Mouse (Mus musculus): ENCODE measurements at regions not wholly inside any gene's neighbourhood (a gene's known extent, or its start where the extent isn't known, plus 50 kb on each side); places are given as distances from the start of the nearest gene placed in this dataset.

DNA sequence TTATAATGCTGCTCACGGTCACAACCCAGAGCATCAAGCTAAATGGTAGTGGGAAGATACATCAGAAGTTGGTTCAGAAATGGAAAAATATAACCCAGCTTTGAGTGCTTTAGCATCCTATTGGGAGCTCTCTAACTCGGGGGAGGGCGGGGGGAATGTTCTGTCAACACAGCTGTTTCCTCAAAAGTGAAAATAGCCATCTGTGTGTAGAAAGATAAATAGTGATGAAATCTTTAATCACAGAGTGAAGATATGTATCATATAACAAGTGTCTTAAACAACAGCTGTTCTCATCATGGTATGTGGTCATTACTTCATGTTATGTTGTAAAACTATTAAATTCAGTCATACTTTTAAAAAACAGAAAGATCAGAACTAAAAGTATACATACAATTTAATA, 248.4 kb upstream of the Siglech start:
- H3K4me1 ChIP-seq, result no peaks in the 10 kb centered on the region
- H3K9ac ChIP-seq, result no peak overlapping the region
- ATAC-seq, result no peak
- no peaks in the 10 kb centered on the region for H3K36me3 ChIP-seq (ENCODE audit: poor library complexity, severe bottlenecking)
- 82% methylated on average over 3 of the region's 3 CpGs for WGBS
- H3K9me3 ChIP-seq (replicated peaks), result no peaks in the 10 kb centered on the region
- H3K4me2 ChIP-seq, result no peak overlapping the region
- H3K4me3 ChIP-seq, result no peak overlapping the region
- H3K27me3 ChIP-seq, result no peaks in the 10 kb centered on the region
- no peak overlapping the region for H3K27ac ChIP-seq

DNA sequence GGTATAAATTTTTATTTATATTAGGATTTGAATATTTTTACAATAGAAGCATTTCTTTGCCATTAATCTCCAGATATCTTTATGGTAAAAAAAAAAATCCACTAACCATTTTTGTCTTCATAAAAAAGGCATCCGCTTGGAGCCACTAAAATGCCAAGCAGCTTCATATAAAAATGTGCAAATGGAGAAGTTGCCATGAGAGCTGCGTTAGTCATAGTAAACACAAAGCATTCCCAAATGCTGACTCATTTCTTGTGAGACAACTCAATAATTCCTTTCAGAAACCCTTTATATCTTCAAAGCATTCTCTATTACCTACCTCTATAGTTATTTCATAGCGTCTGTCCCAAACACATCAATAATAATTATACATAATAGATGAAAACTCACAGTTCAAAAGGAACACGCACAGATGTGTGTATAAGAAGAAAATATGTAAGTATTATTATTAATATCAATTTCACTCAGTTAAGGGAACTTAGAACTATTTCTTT, 228.1 kb upstream of the Siglech start:
- H3K4me3 ChIP-seq, result no peak overlapping the region
- H3K4me1 ChIP-seq, result no peaks in the 10 kb centered on the region
- H3K36me3 ChIP-seq (ENCODE audit: poor library complexity, severe bottlenecking), result no peaks in the 10 kb centered on the region
- H3K27ac ChIP-seq, result no peak overlapping the region
- 87% methylated on average over 4 of the region's 4 CpGs for WGBS
- no peak overlapping the region for H3K4me2 ChIP-seq
- no peak overlapping the region for H3K9ac ChIP-seq
- no peak for ATAC-seq
- H3K9me3 ChIP-seq (replicated peaks), result no peaks in the 10 kb centered on the region
- H3K27me3 ChIP-seq, result no peaks in the 10 kb centered on the region

GRCm38 (mm10) chr7:55549211-55549610, 218.8 kb upstream of the Siglech start:
- Histone ChIP-seq H3K27ac (no peak overlapping the region), H3K4me3 (no peak overlapping the region), H3K9me3 (replicated peaks) (no peaks in the 10 kb centered on the region), H3K4me1 (no peaks in the 10 kb centered on the region), H3K36me3 (ENCODE audit: poor library complexity, severe bottlenecking) (no peaks in the 10 kb centered on the region), H3K27me3 (no peaks in the 10 kb centered on the region), H3K9ac (no peak overlapping the region), H3K4me2 (no peak overlapping the region)
- ATAC-seq, result no peak
- 78% methylated on average over 3 of the region's 3 CpGs for WGBS

- 91% methylated on average over 7 of the region's 7 CpGs for WGBS
- Histone ChIP-seq H3K4me2 (no peak overlapping the region), H3K9ac (no peak overlapping the region)
Observed at GRCm38 (mm10) chr7:55573339-55573738, 194.6 kb upstream of the Siglech start.

DNA sequence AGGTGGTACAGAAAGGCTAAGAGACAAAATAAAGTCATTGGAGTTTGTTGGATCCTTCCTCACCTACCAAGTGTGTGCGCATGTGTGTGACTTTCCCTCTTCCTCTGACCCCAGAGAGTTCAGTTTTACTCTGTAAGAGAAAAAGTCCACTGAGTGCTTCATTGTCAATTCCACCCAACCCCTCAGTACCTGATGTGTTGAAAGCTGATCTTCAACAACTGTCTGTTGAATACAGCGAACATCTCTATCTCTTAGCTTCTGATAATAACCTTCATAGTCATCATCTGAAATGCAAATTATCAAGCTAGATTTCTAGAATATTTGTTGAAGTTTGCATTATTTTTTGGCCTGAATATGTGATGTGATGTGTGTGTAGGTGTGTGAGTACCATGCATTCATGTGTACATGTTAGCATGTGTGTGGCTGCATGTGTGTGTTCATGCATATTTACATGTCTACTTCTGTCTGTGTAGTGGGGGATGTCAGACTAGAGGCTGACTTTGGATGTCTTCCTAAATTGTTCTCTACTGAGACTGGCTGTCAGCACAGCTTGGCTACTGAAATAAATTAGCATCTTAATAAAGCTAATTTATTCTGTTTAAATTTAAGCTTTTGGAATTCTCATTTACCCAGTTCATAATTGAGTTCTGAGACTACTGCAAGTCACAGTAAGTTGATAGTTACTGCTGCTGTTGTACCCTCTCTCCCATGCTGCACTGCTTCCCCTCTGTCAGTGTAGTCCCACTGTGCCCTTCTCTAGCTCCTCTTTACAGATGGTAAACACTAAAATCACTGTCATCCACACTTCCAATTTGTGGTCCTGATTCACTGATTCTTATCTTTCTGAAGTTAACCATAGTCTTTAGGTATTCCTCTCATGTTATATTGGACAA, 186.7 kb upstream of the Siglech start:
- WGBS, result 94% methylated on average over 2 of the region's 2 CpGs
- H3K4me3 ChIP-seq, result no peak overlapping the region
- H3K9ac ChIP-seq, result no peak overlapping the region
- H3K36me3 ChIP-seq (ENCODE audit: poor library complexity, severe bottlenecking), result no peaks in the 10 kb centered on the region
- H3K27me3 ChIP-seq, result no peaks in the 10 kb centered on the region
- ATAC-seq, result peak; percentile 96
- no peak overlapping the region for H3K4me2 ChIP-seq
- H3K9me3 ChIP-seq (replicated peaks), result no peaks in the 10 kb centered on the region
- no peak overlapping the region for H3K27ac ChIP-seq
- no peaks in the 10 kb centered on the region for H3K4me1 ChIP-seq

More at GRCm38 (mm10) chr7:55573339-55573738, 194.6 kb upstream of the Siglech start:
- Histone ChIP-seq H3K9me3 (replicated peaks) (no peaks in the 10 kb centered on the region), H3K4me3 (no peak overlapping the region), H3K27ac (no peak overlapping the region), H3K36me3 (ENCODE audit: poor library complexity, severe bottlenecking) (no peaks in the 10 kb centered on the region), H3K27me3 (no peaks in the 10 kb centered on the region), H3K4me1 (no peaks in the 10 kb centered on the region)
- ATAC-seq, result no peak
